ENCODE assay signal across 9 mouse cellular contexts in genomic region chr10:60280353-60280752, GRCm38 (mm10). TPM values are rescaled to one million over a fixed set of nuclear protein-coding genes. Genes with fewer than 3 reads are reported as not detected.
A peak's percentile ranks its signal among the peaks of the same experiment; 100 is the strongest.
DNase-seq lines count a peak whose midpoint lies in the region; ATAC-seq and TF ChIP-seq lines count a peak whose summit lies in the region.
"Had no signal": no experiment of that assay in that cellular context is flagged by ENCODE, and none has a peak within 500 bp of the region (broad histone marks: within the 10 kb centered on the region; RNA-seq: fewer than 3 reads in every experiment).

No protein-coding gene starts in this region.

- no peak for DNase-seq in forebrain, embryonic 11.5 days (ENCODE audit: low spot score)
- no peak for DNase-seq in spleen, adult 2 months (ENCODE audit: low read depth in 1 of 2, low spot score in 2 of 2)
- no peak for DNase-seq in spleen, postnatal 4 days (ENCODE audit: low spot score in 2 of 2)
- no peak for DNase-seq in stomach, postnatal 0 days (ENCODE audit: low spot score)
- no peak for DNase-seq in left cerebral cortex, postnatal 14 days (ENCODE audit: low spot score in 2 of 2)

- no peak for ATAC-seq in forebrain, embryonic 13.5 days
- no peak for ATAC-seq in forebrain, embryonic 11.5 days (replicated peaks; ENCODE audit: low FRiP score)
- ATAC-seq in liver, embryonic 15.5 days (ENCODE audit: insufficient read depth): no peak
- ATAC-seq in stomach, postnatal 0 days (ENCODE audit: low FRiP score, low TSS enrichment): no peak
- ATAC-seq in kidney, embryonic 14.5 days (ENCODE audit: low FRiP score, low TSS enrichment): no peak
- ATAC-seq: Patski had no signal

- no peaks in the 10 kb centered on the region for H3K9me3 ChIP-seq in forebrain, embryonic 13.5 days (replicated peaks)
- no peaks in the 10 kb centered on the region for H3K9me3 ChIP-seq in forebrain, embryonic 11.5 days (ENCODE audit: control insufficient read depth, low read length)
- H3K9me3 ChIP-seq in liver, embryonic 15.5 days (replicated peaks): no peaks in the 10 kb centered on the region
- H3K9me3 ChIP-seq in stomach, postnatal 0 days (ENCODE audit: control insufficient read depth, low read length): no peaks in the 10 kb centered on the region
- no peaks in the 10 kb centered on the region for H3K9me3 ChIP-seq in kidney, embryonic 14.5 days (ENCODE audit: control insufficient read depth, low read length)

- H3K27me3 ChIP-seq in forebrain, embryonic 13.5 days: no peaks in the 10 kb centered on the region
- H3K27me3 ChIP-seq in forebrain, embryonic 11.5 days (ENCODE audit: control insufficient read depth, insufficient read depth, low read length): no peaks in the 10 kb centered on the region
- no peaks in the 10 kb centered on the region for H3K27me3 ChIP-seq in spleen, adult 2 months (ENCODE audit: control insufficient read depth, insufficient read depth, low read length)
- no peaks in the 10 kb centered on the region for H3K27me3 ChIP-seq in liver, embryonic 15.5 days
- H3K27me3 ChIP-seq in stomach, postnatal 0 days (ENCODE audit: control insufficient read depth, insufficient read depth, low read length): no peaks in the 10 kb centered on the region
- no peaks in the 10 kb centered on the region for H3K27me3 ChIP-seq in kidney, embryonic 14.5 days (ENCODE audit: control insufficient read depth, insufficient read depth, low read length)
- H3K27me3 ChIP-seq: Patski had no signal

- no peak for TF ChIP-seq POLR2A in spleen, adult 2 months (IDR thresholded peaks at IDR 0.05; ENCODE audit: low read depth, low read length)

- H3K4me1 ChIP-seq in forebrain, embryonic 13.5 days: peaks cover 73% of the 10 kb centered on the region
- peaks cover 17% of the 10 kb centered on the region for H3K4me1 ChIP-seq in forebrain, embryonic 11.5 days (replicated peaks; ENCODE audit: control insufficient read depth, insufficient read depth, low read length)
- H3K4me1 ChIP-seq in spleen, adult 2 months (ENCODE audit: control insufficient read depth, insufficient read depth, insufficient read length): peaks cover 49% of the 10 kb centered on the region; the same call in 1 of the 2 replicates
- H3K4me1 ChIP-seq in liver, embryonic 15.5 days (replicated peaks): peaks cover 80% of the 10 kb centered on the region
- H3K4me1 ChIP-seq in stomach, postnatal 0 days (replicated peaks; ENCODE audit: control insufficient read depth, insufficient read depth): peaks cover 28% of the 10 kb centered on the region
- peaks cover 30% of the 10 kb centered on the region for H3K4me1 ChIP-seq in kidney, embryonic 14.5 days (ENCODE audit: control insufficient read depth, insufficient read depth, low read length)

- intact Hi-C loops in left cerebral cortex, postnatal 14 days (cut with DNase I): no loop called here

- 0 out of 2 replicates have a peak, but pooled peaks cover 3% of the 10 kb centered on the region for H3K36me3 ChIP-seq in forebrain, embryonic 13.5 days (ENCODE audit: poor library complexity, severe bottlenecking)
- H3K36me3 ChIP-seq in forebrain, embryonic 11.5 days (ENCODE audit: control insufficient read depth, insufficient read depth, low read length): no peaks in the 10 kb centered on the region
- 0 out of 2 replicates have a peak, but pooled peaks cover 2% of the 10 kb centered on the region for H3K36me3 ChIP-seq in spleen, adult 2 months (ENCODE audit: control insufficient read depth, insufficient read depth, low read length)
- H3K36me3 ChIP-seq in liver, embryonic 15.5 days (replicated peaks): 0 out of 2 replicates have a peak, but pooled peaks cover 6% of the 10 kb centered on the region
- H3K36me3 ChIP-seq in stomach, postnatal 0 days (ENCODE audit: control insufficient read depth, insufficient read depth, low read length): no peaks in the 10 kb centered on the region
- 0 out of 2 replicates have a peak, but pooled peaks cover 3% of the 10 kb centered on the region for H3K36me3 ChIP-seq in kidney, embryonic 14.5 days (ENCODE audit: control insufficient read depth, insufficient read depth, low read length)

- WGBS in forebrain, embryonic 13.5 days: 95% methylated on average over 6 of the region's 6 CpGs
- WGBS in forebrain, embryonic 11.5 days: 91% methylated on average over 6 of the region's 6 CpGs
- 77% methylated on average over 6 of the region's 6 CpGs for WGBS in spleen, adult 2 months
- WGBS in liver, embryonic 15.5 days (ENCODE audit: insufficient replicate concordance): 82% methylated on average over 6 of the region's 6 CpGs
- WGBS in stomach, postnatal 0 days: 79% methylated on average over 6 of the region's 6 CpGs
- WGBS in kidney, embryonic 14.5 days: 85% methylated on average over 6 of the region's 6 CpGs

- H3K9ac ChIP-seq in forebrain, embryonic 13.5 days: peak overlapping the region; percentile 30; the same call in 1 of the 2 replicates
- no peak overlapping the region for H3K9ac ChIP-seq in forebrain, embryonic 11.5 days (ENCODE audit: low read length)
- H3K9ac ChIP-seq in liver, embryonic 15.5 days: no peak overlapping the region
- H3K9ac ChIP-seq in stomach, postnatal 0 days (ENCODE audit: low read length): no peak overlapping the region
- H3K9ac ChIP-seq in kidney, embryonic 14.5 days (ENCODE audit: low read depth, low read length): no peak overlapping the region

- no peak overlapping the region; the same call in 1 of the 2 replicates for H3K27ac ChIP-seq in forebrain, embryonic 13.5 days
- H3K27ac ChIP-seq in forebrain, embryonic 11.5 days (ENCODE audit: low read depth, low read length): no peak overlapping the region
- H3K27ac ChIP-seq in spleen, adult 2 months (ENCODE audit: insufficient read depth, low read length): peak overlapping the region; percentile 55
- H3K27ac ChIP-seq in liver, embryonic 15.5 days (replicated peaks): 0 out of 2 replicates have a peak overlapping the region, but pooled peaks have one; percentile 24
- peak overlapping the region; percentile 81 for H3K27ac ChIP-seq in stomach, postnatal 0 days (replicated peaks)
- no peak overlapping the region for H3K27ac ChIP-seq in kidney, embryonic 14.5 days (ENCODE audit: low read depth, low read length)

- no peak for TF ChIP-seq CTCF in spleen, adult 2 months (IDR thresholded peaks at IDR 0.05; ENCODE audit: extremely low read depth, insufficient read depth, insufficient read length, insufficient replicate concordance)
- TF ChIP-seq CTCF in stomach, postnatal 0 days (IDR thresholded peaks at IDR 0.05; ENCODE audit: low read depth): no peak

- H3K4me3 ChIP-seq in forebrain, embryonic 13.5 days: no peak overlapping the region
- no peak overlapping the region for H3K4me3 ChIP-seq in forebrain, embryonic 11.5 days (ENCODE audit: low read depth, low read length)
- peak overlapping the region; percentile 40; the same call in 1 of the 2 replicates for H3K4me3 ChIP-seq in spleen, adult 2 months (ENCODE audit: extremely low read depth, insufficient read depth, insufficient read length)
- H3K4me3 ChIP-seq in liver, embryonic 15.5 days (replicated peaks): peak overlapping the region; percentile 69
- no peak overlapping the region for H3K4me3 ChIP-seq in stomach, postnatal 0 days (ENCODE audit: low read depth, low read length)
- H3K4me3 ChIP-seq in kidney, embryonic 14.5 days (ENCODE audit: low read length): no peak overlapping the region; the same call in 1 of the 2 replicates

- peak overlapping the region; percentile 38 for H3K4me2 ChIP-seq in forebrain, embryonic 13.5 days
- no peak overlapping the region for H3K4me2 ChIP-seq in forebrain, embryonic 11.5 days (ENCODE audit: low read depth, low read length, severe bottlenecking)
- H3K4me2 ChIP-seq in liver, embryonic 15.5 days: peak overlapping the region; percentile 39; the same call in 1 of the 2 replicates
- peak overlapping the region; percentile 95 for H3K4me2 ChIP-seq in stomach, postnatal 0 days (replicated peaks; ENCODE audit: low read depth)
- no peak overlapping the region for H3K4me2 ChIP-seq in kidney, embryonic 14.5 days (replicated peaks; ENCODE audit: low read depth, low read length)

- TF ChIP-seq EP300 in stomach, postnatal 0 days (optimal IDR thresholded peaks at IDR 0.05): no peak

RNA-seq across cellular contexts. Expression of gene Psap, which starts 2.9 kb away (rescaled TPM):
- 92.2 and 131 TPM in 2 replicates for polyA plus RNA-seq in forebrain, embryonic 13.5 days (2015; fragmentation: Nextera tagmentation; extraction: Ambion mirVana)
- polyA plus RNA-seq in forebrain, embryonic 11.5 days (2014; fragmentation: Nextera tagmentation; extraction: Ambion mirVana): 63.6 and 74.2 TPM in 2 replicates
- 1,338 and 1,442 TPM in 2 replicates for polyA plus RNA-seq in spleen, adult 2 months (2012; rRNA removed)
- polyA plus RNA-seq in liver, embryonic 15.5 days (2015; fragmentation: Nextera tagmentation; extraction: Ambion mirVana): 73.5 and 76.0 TPM in 2 replicates
- 128 and 129 TPM in 2 replicates for polyA plus RNA-seq in stomach, postnatal 0 days (2015; fragmentation: Nextera tagmentation; extraction: Ambion mirVana)
- 69.5 and 122 TPM in 2 replicates for polyA plus RNA-seq in kidney, embryonic 14.5 days (2014; fragmentation: Nextera tagmentation; extraction: Ambion mirVana)
- total RNA-seq in left cerebral cortex, postnatal 14 days (2021): 1,000 to 10,000 TPM; 1,462 to 1,465 TPM

Comparison
In these comparisons a context has a peak if more than half of its experiments do, and no peak if none do; other contexts are left out.
1. H3K4me2 ChIP-seq: peak in forebrain, embryonic 13.5 days (single experiment), liver, embryonic 15.5 days (single experiment) and stomach, postnatal 0 days (single experiment); none in forebrain, embryonic 11.5 days (single experiment) and kidney, embryonic 14.5 days (single experiment).
2. H3K27ac ChIP-seq: peak in spleen, adult 2 months (single experiment), liver, embryonic 15.5 days (single experiment) and stomach, postnatal 0 days (single experiment); none in forebrain, embryonic 13.5 days (single experiment), forebrain, embryonic 11.5 days (single experiment) and kidney, embryonic 14.5 days (single experiment).
3. H3K4me3 ChIP-seq: peak in spleen, adult 2 months (single experiment) and liver, embryonic 15.5 days (single experiment); none in forebrain, embryonic 13.5 days (single experiment), forebrain, embryonic 11.5 days (single experiment), stomach, postnatal 0 days (single experiment) and kidney, embryonic 14.5 days (single experiment).
4. RNA of gene Psap, which starts 2.9 kb away (polyA plus RNA-seq): 1,338 to 1,442 TPM in spleen, adult 2 months; 128 to 129 TPM in stomach, postnatal 0 days, 92.2 to 131 TPM in forebrain, embryonic 13.5 days, 73.5 to 76.0 TPM in liver, embryonic 15.5 days, 69.5 to 122 TPM in kidney, embryonic 14.5 days and 63.6 to 74.2 TPM in forebrain, embryonic 11.5 days; every median in the first group is over 10 times any median in the second.